In genomic region chr13:102756071-102756470, GRCm38 (mm10) we compare ENCODE assay signal across 19 mouse cellular contexts.
DNase-seq lines count a peak whose midpoint lies in the region; ATAC-seq and TF ChIP-seq lines count a peak whose summit lies in the region.
"Had no signal": no experiment of that assay in that cellular context is flagged by ENCODE, and none has a peak within 500 bp of the region (broad histone marks: within the 10 kb centered on the region; RNA-seq: fewer than 3 reads in every experiment).

No protein-coding gene starts in this region.

- H3K4me3 ChIP-seq in stomach, postnatal 0 days (ENCODE audit: low read depth, low read length): no peak overlapping the region
- H3K4me3 ChIP-seq: embryonic facial prominence, embryonic 13.5 days; forebrain, embryonic 12.5 days; heart, embryonic 12.5 days; hindbrain, embryonic 15.5 days had no signal

- H3K9me3 ChIP-seq in stomach, postnatal 0 days (ENCODE audit: control insufficient read depth, low read length): no peaks in the 10 kb centered on the region
- H3K9me3 ChIP-seq: embryonic facial prominence, embryonic 13.5 days; forebrain, embryonic 12.5 days; heart, embryonic 12.5 days; hindbrain, embryonic 15.5 days had no signal

- H3K27ac ChIP-seq in stomach, postnatal 0 days (replicated peaks): no peak overlapping the region
- H3K27ac ChIP-seq: embryonic facial prominence, embryonic 13.5 days; forebrain, embryonic 12.5 days; hindbrain, embryonic 15.5 days had no signal

- H3K36me3 ChIP-seq in stomach, postnatal 0 days (ENCODE audit: control insufficient read depth, insufficient read depth, low read length): peaks cover 22% of the 10 kb centered on the region

- no peak overlapping the region for H3K4me2 ChIP-seq in stomach, postnatal 0 days (replicated peaks; ENCODE audit: low read depth)
- H3K4me2 ChIP-seq: embryonic facial prominence, embryonic 13.5 days; forebrain, embryonic 12.5 days; heart, embryonic 12.5 days; hindbrain, embryonic 15.5 days had no signal

- no peak overlapping the region for H3K9ac ChIP-seq in stomach, postnatal 0 days (ENCODE audit: low read length)
- H3K9ac ChIP-seq: embryonic facial prominence, embryonic 13.5 days; forebrain, embryonic 12.5 days; heart, embryonic 12.5 days; hindbrain, embryonic 15.5 days had no signal

- TF ChIP-seq EP300 in stomach, postnatal 0 days (optimal IDR thresholded peaks at IDR 0.05): no peak

- H3K4me1 ChIP-seq in stomach, postnatal 0 days (replicated peaks; ENCODE audit: control insufficient read depth, insufficient read depth): no peaks in the 10 kb centered on the region
- H3K4me1 ChIP-seq: forebrain, embryonic 12.5 days; hindbrain, embryonic 15.5 days had no signal

- H3K27me3 ChIP-seq in stomach, postnatal 0 days (ENCODE audit: control insufficient read depth, insufficient read depth, low read length): no peaks in the 10 kb centered on the region
- H3K27me3 ChIP-seq: embryonic facial prominence, embryonic 13.5 days; forebrain, embryonic 12.5 days; heart, embryonic 12.5 days; hindbrain, embryonic 15.5 days; Patski had no signal

- TF ChIP-seq CTCF in stomach, postnatal 0 days (IDR thresholded peaks at IDR 0.05; ENCODE audit: low read depth): no peak

- 0 out of 2 replicates have a peak, but pooled peaks have one; percentile 32 for ATAC-seq in stomach, postnatal 0 days (ENCODE audit: low FRiP score, low TSS enrichment)
- ATAC-seq: forebrain, embryonic 16.5 days; intestine, embryonic 16.5 days; Patski had no signal

- peak; percentile 16 for DNase-seq in urinary bladder, postnatal 14 days (ENCODE audit: low spot score)
- DNase-seq in urinary bladder, postnatal 36 days (ENCODE audit: low spot score in 2 of 2): no peak
- peak; percentile 26 for DNase-seq in ZHBTc4 (ENCODE audit: low read depth, low spot score)
- peak; percentile 76 for DNase-seq in adrenal gland, postnatal 10 days
- DNase-seq in stomach, postnatal 0 days (ENCODE audit: low spot score): no peak
- DNase-seq in gastrocnemius, postnatal 36 days: no peak
- no peak for DNase-seq in spleen, postnatal 14 days (ENCODE audit: low spot score in 2 of 2)
- no peak for DNase-seq in yolk sac, embryonic 10.5 days (ENCODE audit: low spot score)
- DNase-seq: cerebellum, adult 18-20 months; cerebellum, adult 9-11 months; cerebellum, postnatal 36 days; gastrocnemius, postnatal 10 days had no signal

- 67% methylated on average over 8 of the region's 8 CpGs for WGBS in stomach, postnatal 0 days

- intact Hi-C loops in gastrocnemius, postnatal 36 days (cut with DNase I): no loop called here

Comparison
In these comparisons a context has a peak if more than half of its experiments do, and no peak if none do; other contexts are left out.
1. DNase-seq: peak in urinary bladder, postnatal 14 days (single experiment), ZHBTc4 (single experiment) and adrenal gland, postnatal 10 days (single experiment); none in urinary bladder, postnatal 36 days (0 of 2), stomach, postnatal 0 days (single experiment), gastrocnemius, postnatal 36 days (0 of 2), spleen, postnatal 14 days (0 of 2) and yolk sac, embryonic 10.5 days (single experiment).